Comparison of ENCODE assay signal across 17 mouse cellular contexts in genomic region chr13:83883821-83884220, GRCm38 (mm10).
DNase-seq lines count a peak whose midpoint lies in the region; ATAC-seq and TF ChIP-seq lines count a peak whose summit lies in the region.
"Had no signal": no experiment of that assay in that cellular context is flagged by ENCODE, and none has a peak within 500 bp of the region (broad histone marks: within the 10 kb centered on the region; RNA-seq: fewer than 3 reads in every experiment).

No protein-coding gene starts in this region.

- H3K27me3 ChIP-seq in neural tube, embryonic 13.5 days, result no peaks in the 10 kb centered on the region
- no peaks in the 10 kb centered on the region for H3K27me3 ChIP-seq in neural tube, embryonic 15.5 days (replicated peaks)
- no peaks in the 10 kb centered on the region for H3K27me3 ChIP-seq in forebrain, embryonic 16.5 days (replicated peaks; ENCODE audit: control insufficient read depth, insufficient read depth, low read length)
- no peaks in the 10 kb centered on the region for H3K27me3 ChIP-seq in midbrain, embryonic 12.5 days
- H3K27me3 ChIP-seq: embryonic facial prominence, embryonic 13.5 days; heart, embryonic 12.5 days; liver, embryonic 15.5 days had no signal

- TF ChIP-seq CTCF in gastrocnemius, adult 2 months (IDR thresholded peaks at IDR 0.05), result no peak

- H3K4me2 ChIP-seq in neural tube, embryonic 13.5 days, result no peak overlapping the region
- no peak overlapping the region for H3K4me2 ChIP-seq in neural tube, embryonic 15.5 days
- no peak overlapping the region for H3K4me2 ChIP-seq in forebrain, embryonic 16.5 days (ENCODE audit: low read length)
- H3K4me2 ChIP-seq in midbrain, embryonic 12.5 days (replicated peaks), result peak overlapping the region; percentile 16; the same call in 1 of the 2 replicates
- H3K4me2 ChIP-seq: embryonic facial prominence, embryonic 13.5 days; heart, embryonic 12.5 days; liver, embryonic 15.5 days had no signal

- H3K9ac ChIP-seq in neural tube, embryonic 13.5 days, result no peak overlapping the region
- H3K9ac ChIP-seq in neural tube, embryonic 15.5 days (replicated peaks), result no peak overlapping the region
- no peak overlapping the region for H3K9ac ChIP-seq in forebrain, embryonic 16.5 days (replicated peaks; ENCODE audit: low read depth, low read length)
- H3K9ac ChIP-seq in midbrain, embryonic 12.5 days (replicated peaks), result no peak overlapping the region
- H3K9ac ChIP-seq: embryonic facial prominence, embryonic 13.5 days; heart, embryonic 12.5 days; liver, embryonic 15.5 days had no signal

- no peak for ATAC-seq in neural tube, embryonic 13.5 days (ENCODE audit: low read depth)
- no peak for ATAC-seq in neural tube, embryonic 15.5 days (ENCODE audit: low FRiP score)
- ATAC-seq in forebrain, embryonic 16.5 days, result no peak
- no peak for ATAC-seq in midbrain, embryonic 12.5 days (ENCODE audit: low FRiP score, low read depth)
- ATAC-seq: inflammation-experienced regulatory T-cells, adult 6 months had no signal

- peak overlapping the region; percentile 65 for H3K27ac ChIP-seq in neural tube, embryonic 13.5 days (replicated peaks)
- no peak overlapping the region for H3K27ac ChIP-seq in neural tube, embryonic 15.5 days (replicated peaks)
- H3K27ac ChIP-seq in forebrain, embryonic 16.5 days (ENCODE audit: low read length), result peak overlapping the region; percentile 70
- H3K27ac ChIP-seq in midbrain, embryonic 12.5 days (replicated peaks), result peak overlapping the region; percentile 90
- no peak overlapping the region for H3K27ac ChIP-seq in gastrocnemius, adult 2 months
- H3K27ac ChIP-seq: embryonic facial prominence, embryonic 13.5 days; liver, embryonic 15.5 days had no signal

- H3K4me3 ChIP-seq in neural tube, embryonic 13.5 days, result no peak overlapping the region
- H3K4me3 ChIP-seq in neural tube, embryonic 15.5 days (replicated peaks), result no peak overlapping the region
- no peak overlapping the region for H3K4me3 ChIP-seq in forebrain, embryonic 16.5 days (replicated peaks; ENCODE audit: low read length)
- H3K4me3 ChIP-seq in midbrain, embryonic 12.5 days, result no peak overlapping the region
- H3K4me3 ChIP-seq in gastrocnemius, adult 2 months, result no peak overlapping the region
- H3K4me3 ChIP-seq: embryonic facial prominence, embryonic 13.5 days; heart, embryonic 12.5 days; liver, embryonic 15.5 days had no signal

- no peaks in the 10 kb centered on the region for H3K36me3 ChIP-seq in neural tube, embryonic 13.5 days
- H3K36me3 ChIP-seq in neural tube, embryonic 15.5 days, result no peaks in the 10 kb centered on the region
- no peaks in the 10 kb centered on the region for H3K36me3 ChIP-seq in forebrain, embryonic 16.5 days (ENCODE audit: control insufficient read depth, insufficient read depth)
- H3K36me3 ChIP-seq in midbrain, embryonic 12.5 days, result no peaks in the 10 kb centered on the region
- H3K36me3 ChIP-seq: embryonic facial prominence, embryonic 13.5 days; heart, embryonic 12.5 days; liver, embryonic 15.5 days had no signal

- WGBS in neural tube, embryonic 13.5 days, result 51% methylated on average over 4 of the region's 4 CpGs
- WGBS in neural tube, embryonic 15.5 days, result 50% methylated on average over 4 of the region's 4 CpGs
- WGBS in forebrain, embryonic 16.5 days, result 36% methylated on average over 4 of the region's 4 CpGs
- 63% methylated on average over 4 of the region's 4 CpGs for WGBS in midbrain, embryonic 12.5 days

- no peaks in the 10 kb centered on the region for H3K9me3 ChIP-seq in neural tube, embryonic 13.5 days
- H3K9me3 ChIP-seq in neural tube, embryonic 15.5 days (replicated peaks), result no peaks in the 10 kb centered on the region
- H3K9me3 ChIP-seq in forebrain, embryonic 16.5 days (ENCODE audit: control insufficient read depth, low read length), result no peaks in the 10 kb centered on the region
- H3K9me3 ChIP-seq in midbrain, embryonic 12.5 days, result no peaks in the 10 kb centered on the region
- H3K9me3 ChIP-seq: embryonic facial prominence, embryonic 13.5 days; heart, embryonic 12.5 days; liver, embryonic 15.5 days had no signal

- intact Hi-C loops in gastrocnemius, adult 2 months (cut with DNase I), result no loop called here

- H3K4me1 ChIP-seq in neural tube, embryonic 13.5 days (replicated peaks), result peaks cover 17% of the 10 kb centered on the region
- 0 out of 2 replicates have a peak, but pooled peaks cover 6% of the 10 kb centered on the region for H3K4me1 ChIP-seq in neural tube, embryonic 15.5 days
- peaks cover 17% of the 10 kb centered on the region for H3K4me1 ChIP-seq in forebrain, embryonic 16.5 days (replicated peaks; ENCODE audit: control insufficient read depth, insufficient read depth, low read length)
- H3K4me1 ChIP-seq in midbrain, embryonic 12.5 days, result peaks cover 47% of the 10 kb centered on the region
- H3K4me1 ChIP-seq: embryonic facial prominence, embryonic 13.5 days; heart, embryonic 12.5 days; liver, embryonic 15.5 days had no signal

- DNase-seq in gastrocnemius, adult 2 months, result no peak
- DNase-seq in right cerebral cortex, postnatal 25 days, result no peak
- no peak for DNase-seq in testis, postnatal 10 days (ENCODE audit: low spot score)
- DNase-seq: adrenal gland, adult 2 months; cerebellum, adult 11 months; heart, postnatal 14 days; kidney, adult 2 months; kidney, postnatal 14 days; thymus, postnatal 25 days had no signal

Comparison
In these comparisons a context has a peak if more than half of its experiments do, and no peak if none do; other contexts are left out.
1. H3K27ac ChIP-seq: peak in neural tube, embryonic 13.5 days (single experiment), forebrain, embryonic 16.5 days (single experiment) and midbrain, embryonic 12.5 days (single experiment); none in neural tube, embryonic 15.5 days (single experiment) and gastrocnemius, adult 2 months (single experiment).